12 mouse cellular contexts compared by ENCODE assay signal in genomic region chr14:37477599-37477998, GRCm38 (mm10).
"Had no signal": no experiment of that assay in that cellular context is flagged by ENCODE, and none has a peak within 500 bp of the region (broad histone marks: within the 10 kb centered on the region; RNA-seq: fewer than 3 reads in every experiment).

No protein-coding gene starts in this region.

- DNase-seq: left cerebral cortex, postnatal 4 days; liver; liver, embryonic 13.5 days; liver, postnatal 0 days; lung, adult 18-20 months; lung, adult 2 months; lung, embryonic 14.5 days; lung, postnatal 10 days; lung, postnatal 14 days; lung, postnatal 36 days; lung, postnatal 4 days; midbrain, embryonic 14.5 days had no signal
